Mouse (Mus musculus) spleen, adult 12 weeks (tissue): ENCODE results near the gene Adgrg7.
A peak's percentile ranks its signal among the peaks of the same experiment; 100 is the strongest.

Experiments used
- DNase-seq: peaks from one replicate; pipeline ENCODE4 v3.0.0; 2022; ENCODE audit warnings: low spot score

The Adgrg7 gene

GRCm38 (mm10) chr16:56795481-56796139 lies at the start of gene Adgrg7:
Gene Adgrg7 (minus strand): TSS chr16:56795855.
- DNase-seq, result no peak

- DNase-seq, result no peak
Observed at GRCm38 (mm10) chr16:56842988-56843387, 47.3 kb upstream of the Adgrg7 start.

GRCm38 (mm10) chr16:56833312-56833711 lies 37.7 kb upstream of the Adgrg7 start:
- no peak for DNase-seq

GRCm38 (mm10) chr16:56831986-56832385 lies 36.3 kb upstream of the Adgrg7 start:
- DNase-seq, result no peak

GRCm38 (mm10) chr16:56801370-56802109 lies 5.9 kb upstream of the Adgrg7 start:
- no peak for DNase-seq

- DNase-seq, result no peak
Observed at GRCm38 (mm10) chr16:56800946-56801345, 5.3 kb upstream of the Adgrg7 start.

- DNase-seq, result no peak
Observed at GRCm38 (mm10) chr16:56800469-56800868, 4.8 kb upstream of the Adgrg7 start.

- no peak for DNase-seq
Observed at GRCm38 (mm10) chr16:56799541-56800029, 3.9 kb upstream of the Adgrg7 start.

GRCm38 (mm10) chr16:56798873-56799272 lies 3.2 kb upstream of the Adgrg7 start:
- no peak for DNase-seq

- DNase-seq, result no peak
Observed at GRCm38 (mm10) chr16:56794383-56795144, 1.1 kb downstream of the Adgrg7 start.

- no peak for DNase-seq
Observed at GRCm38 (mm10) chr16:56793778-56794177, 1.9 kb downstream of the Adgrg7 start.

- no peak for DNase-seq
Observed at GRCm38 (mm10) chr16:56785943-56786342, 9.7 kb downstream of the Adgrg7 start.

- DNase-seq, result no peak
Observed at GRCm38 (mm10) chr16:56771163-56772105, 24.2 kb downstream of the Adgrg7 start.

GRCm38 (mm10) chr16:56729060-56729459 lies 66.6 kb downstream of the Adgrg7 start:
- DNase-seq, result no peak

- no peak for DNase-seq
Observed at GRCm38 (mm10) chr16:56724927-56725326, 70.7 kb downstream of the Adgrg7 start.

- DNase-seq, result no peak
Observed at GRCm38 (mm10) chr16:56722357-56722756, 73.3 kb downstream of the Adgrg7 start.

- DNase-seq, result no peak
Observed at GRCm38 (mm10) chr16:56719031-56719430, 76.6 kb downstream of the Adgrg7 start.

- peak; percentile 96 for DNase-seq
Observed at GRCm38 (mm10) chr16:56717224-56718200, 78.1 kb downstream of the Adgrg7 start, which contains the start of gene Tfg. Gene Tfg (minus strand): TSS chr16:56717450.

- DNase-seq, result peak; percentile 26
Observed at GRCm38 (mm10) chr16:56716557-56717179, 79.0 kb downstream of the Adgrg7 start.

- no peak for DNase-seq
Observed at GRCm38 (mm10) chr16:56715608-56716007, 80.0 kb downstream of the Adgrg7 start.
